Mouse (Mus musculus) heart, embryonic 16.5 days (tissue): Measurements from ENCODE around the gene Osbpl8. TPM values are rescaled to one million over a fixed set of nuclear protein-coding genes. Genes with fewer than 3 reads are reported as not detected.

Experiments used
- ATAC-seq: fragments of 200-750 bp; cut with Nextera tagmentation; replicated peaks from 2 replicates; pipeline ENCODE4 v1.8.0; 2017; ENCODE audit warnings: moderate number of reproducible peaks; ENCODE audit not compliant: insufficient read depth, low FRiP score; ENCODE audit errors: extremely low read depth
- H3K27ac ChIP-seq: fragments of 300-500 bp; sonication (generic); 2 replicates; pipeline ENCODE4 v1.5.1; 2014; ENCODE audit warnings: mild to moderate bottlenecking, low read length, control low read depth, moderate library complexity
- H3K27me3 ChIP-seq: fragments of 300-500 bp; sonication (generic); 2 replicates; pipeline ENCODE4 v1.6.1; 2014; ENCODE audit warnings: low read length, mixed read lengths; ENCODE audit not compliant: control insufficient read depth, insufficient read depth
- H3K36me3 ChIP-seq: fragments of 300-500 bp; sonication (generic); 2 replicates; pipeline ENCODE4 v1.6.1; 2014; ENCODE audit not compliant: control insufficient read depth, insufficient read depth
- H3K4me1 ChIP-seq: fragments of 300-500 bp; sonication (generic); 2 replicates; pipeline ENCODE4 v1.6.1; 2014; ENCODE audit warnings: low read length, mixed read lengths; ENCODE audit not compliant: control insufficient read depth, insufficient read depth
- H3K4me2 ChIP-seq: fragments of 300-500 bp; sonication (generic); 2 replicates; pipeline ENCODE4 v1.6.1; 2014; ENCODE audit warnings: low read depth, mild to moderate bottlenecking, control low read depth, low read length
- H3K4me3 ChIP-seq: fragments of 300-500 bp; sonication (generic); 2 replicates; pipeline ENCODE4 v1.5.1; 2014; ENCODE audit warnings: mild to moderate bottlenecking, control low read depth, low read length
- H3K9ac ChIP-seq: fragments of 300-500 bp; sonication (generic); 2 replicates; pipeline ENCODE4 v1.6.1; 2014; ENCODE audit warnings: low read length, control low read depth
- H3K9me3 ChIP-seq: fragments of 300-500 bp; sonication (generic); replicated peaks from 2 replicates; pipeline ENCODE4 v1.6.1; 2016; ENCODE audit warnings: low read length; ENCODE audit not compliant: control insufficient read depth
- WGBS: fragments of 180-500 bp; shearing (Covaris S2); extraction: QIAGEN DNeasy Blood & Tissue Kit; methylation state at CpG from one replicate; pipeline ENCODE4 v1.1.7; 2014; 5-methylcytosine and 5-hydroxymethylcytosine counted together
- polyA plus RNA-seq: library from polyadenylated mRNA; unstranded; fragments of >200 nt; fragmentation: Nextera tagmentation; extraction: Ambion mirVana; gene quantifications from 2 replicates; pipeline ENCODE4 v1.2.1, GENCODE M21; 2015

The Osbpl8 gene
- polyA plus RNA-seq, 1 experiment from 2014 or later: 28.8 TPM

- H3K36me3 ChIP-seq: no peaks in the 10 kb centered on the region
- H3K9me3 ChIP-seq: no peaks in the 10 kb centered on the region
- no peak overlapping the region for H3K4me2 ChIP-seq
- no peaks in the 10 kb centered on the region for H3K27me3 ChIP-seq
- no peak overlapping the region for H3K27ac ChIP-seq
- H3K4me1 ChIP-seq: no peaks in the 10 kb centered on the region
- no peak overlapping the region for H3K9ac ChIP-seq
- no peak overlapping the region for H3K4me3 ChIP-seq
- 79% methylated on average over 3 of the region's 3 CpGs for WGBS
- no peak for ATAC-seq
Measured at GRCm38 (mm10) chr10:111315940-111316339, 151.4 kb downstream of the Osbpl8 start.

DNA sequence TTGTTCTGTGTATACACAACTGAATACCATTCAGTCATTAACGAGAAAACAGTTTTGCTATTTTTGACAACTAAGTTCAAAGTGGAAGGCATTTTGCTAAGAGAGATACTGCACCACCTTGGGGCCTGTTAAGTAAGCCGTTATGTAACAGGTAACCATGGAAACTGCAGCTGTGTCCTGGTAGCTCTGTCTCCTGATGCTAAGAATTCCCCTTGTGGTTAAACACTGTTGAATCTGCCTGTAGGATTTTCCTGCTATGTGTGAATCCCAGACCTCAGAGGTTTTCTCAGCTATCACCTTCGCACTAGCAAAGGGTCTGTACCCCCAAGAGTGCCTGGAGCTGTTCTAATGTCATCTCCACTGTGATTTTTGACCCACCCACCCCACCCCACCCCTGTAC is 153.5 kb downstream of the Osbpl8 start:
- Histone ChIP-seq H3K27me3 (no peaks in the 10 kb centered on the region), H3K4me1 (no peaks in the 10 kb centered on the region), H3K9me3 (no peaks in the 10 kb centered on the region), H3K4me3 (no peak overlapping the region), H3K9ac (no peak overlapping the region), H3K27ac (no peak overlapping the region), H3K4me2 (no peak overlapping the region), H3K36me3 (no peaks in the 10 kb centered on the region)
- ATAC-seq: no peak
- 71% methylated on average over 3 of the region's 3 CpGs for WGBS

- Histone ChIP-seq H3K27ac (no peak overlapping the region), H3K9ac (no peak overlapping the region), H3K9me3 (no peaks in the 10 kb centered on the region), H3K4me2 (no peak overlapping the region), H3K27me3 (no peaks in the 10 kb centered on the region), H3K4me3 (no peak overlapping the region), H3K4me1 (no peaks in the 10 kb centered on the region), H3K36me3 (no peaks in the 10 kb centered on the region)
- ATAC-seq: no peak
- WGBS: 79% methylated on average over 9 of the region's 9 CpGs
Measured at GRCm38 (mm10) chr10:111318805-111319500, 154.4 kb downstream of the Osbpl8 start.

- Histone ChIP-seq H3K27me3 (no peaks in the 10 kb centered on the region), H3K9me3 (no peaks in the 10 kb centered on the region), H3K4me2 (no peak overlapping the region), H3K9ac (no peak overlapping the region), H3K27ac (no peak overlapping the region), H3K4me1 (no peaks in the 10 kb centered on the region), H3K4me3 (no peak overlapping the region), H3K36me3 (no peaks in the 10 kb centered on the region)
- no peak for ATAC-seq
Measured at GRCm38 (mm10) chr10:111320579-111320978, 156.0 kb downstream of the Osbpl8 start.

GRCm38 (mm10) chr10:111327957-111328356 is 163.4 kb downstream of the Osbpl8 start:
- no peak overlapping the region for H3K4me2 ChIP-seq
- H3K4me3 ChIP-seq: no peak overlapping the region
- no peak overlapping the region for H3K27ac ChIP-seq
- ATAC-seq: no peak
- no peak overlapping the region for H3K9ac ChIP-seq
- H3K27me3 ChIP-seq: no peaks in the 10 kb centered on the region
- WGBS: 73% methylated on average over 4 of the region's 4 CpGs
- H3K36me3 ChIP-seq: no peaks in the 10 kb centered on the region
- H3K9me3 ChIP-seq: no peaks in the 10 kb centered on the region
- no peaks in the 10 kb centered on the region for H3K4me1 ChIP-seq

GRCm38 (mm10) chr10:111329326-111329725 is 164.8 kb downstream of the Osbpl8 start:
- Histone ChIP-seq H3K9me3 (no peaks in the 10 kb centered on the region), H3K9ac (no peak overlapping the region), H3K4me1 (no peaks in the 10 kb centered on the region), H3K4me3 (no peak overlapping the region), H3K27me3 (no peaks in the 10 kb centered on the region), H3K4me2 (no peak overlapping the region), H3K36me3 (no peaks in the 10 kb centered on the region), H3K27ac (no peak overlapping the region)
- WGBS: 68% methylated on average over 5 of the region's 5 CpGs
- ATAC-seq: no peak

- H3K27ac ChIP-seq: no peak overlapping the region
- H3K4me2 ChIP-seq: no peak overlapping the region
- no peak overlapping the region for H3K9ac ChIP-seq
- no peaks in the 10 kb centered on the region for H3K27me3 ChIP-seq
- ATAC-seq: no peak
- H3K36me3 ChIP-seq: no peaks in the 10 kb centered on the region
- H3K9me3 ChIP-seq: no peaks in the 10 kb centered on the region
- no peaks in the 10 kb centered on the region for H3K4me1 ChIP-seq
- no peak overlapping the region for H3K4me3 ChIP-seq
- WGBS: 93% methylated on average over 2 of the region's 2 CpGs
Measured at GRCm38 (mm10) chr10:111334902-111335301, 170.3 kb downstream of the Osbpl8 start.

GRCm38 (mm10) chr10:111335517-111336352 is 171.2 kb downstream of the Osbpl8 start:
- 17% methylated on average over 29 of the region's 29 CpGs for WGBS

DNA sequence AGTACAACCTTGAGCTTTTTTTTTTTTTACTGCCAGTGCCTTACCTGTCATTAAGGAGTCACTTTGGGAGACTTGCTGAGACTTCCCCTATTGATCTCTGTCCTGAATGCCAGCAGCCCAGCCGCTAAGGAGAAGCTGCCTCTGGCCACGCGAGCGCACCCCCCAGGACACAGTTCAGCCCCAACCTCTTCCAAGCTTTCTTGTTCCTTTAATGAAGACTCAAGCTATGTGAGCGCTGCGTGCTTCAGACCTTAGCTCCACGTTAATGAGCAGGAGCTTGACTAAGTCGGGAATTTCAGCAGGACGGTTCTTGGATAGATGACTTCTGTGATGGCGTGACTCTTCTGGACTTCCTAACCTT is 171.8 kb downstream of the Osbpl8 start:
- ATAC-seq: no peak
- WGBS: 20% methylated on average over 10 of the region's 10 CpGs
- H3K4me1 ChIP-seq: no peaks in the 10 kb centered on the region
- peak overlapping the region; percentile 30 for H3K4me3 ChIP-seq
- H3K27me3 ChIP-seq: no peaks in the 10 kb centered on the region
- peak overlapping the region; percentile 60 for H3K4me2 ChIP-seq
- no peaks in the 10 kb centered on the region for H3K9me3 ChIP-seq
- no peaks in the 10 kb centered on the region for H3K36me3 ChIP-seq
- no peak overlapping the region for H3K9ac ChIP-seq
- H3K27ac ChIP-seq: no peak overlapping the region

More at GRCm38 (mm10) chr10:111335517-111336352, 171.2 kb downstream of the Osbpl8 start:
- no peaks in the 10 kb centered on the region for H3K9me3 ChIP-seq
- no peak overlapping the region for H3K27ac ChIP-seq
- H3K4me3 ChIP-seq: peak overlapping the region; percentile 30
- no peaks in the 10 kb centered on the region for H3K36me3 ChIP-seq
- H3K4me1 ChIP-seq: no peaks in the 10 kb centered on the region
- H3K9ac ChIP-seq: peak overlapping the region; percentile 42; the same call in 1 of the 2 replicates
- H3K27me3 ChIP-seq: no peaks in the 10 kb centered on the region
- peak overlapping the region; percentile 60 for H3K4me2 ChIP-seq
- ATAC-seq: no peak
